Mouse (Mus musculus) lung, embryonic 15.5 days (tissue): ENCODE measurements at regions not wholly inside any gene's neighbourhood (a gene's known extent, or its start where the extent isn't known, plus 50 kb on each side); places are given as distances from the start of the nearest gene placed in this dataset.

Source experiments
- ATAC-seq: fragments of 200-750 bp; cut with Nextera tagmentation; 2 replicates; pipeline ENCODE4 v1.8.0; 2017; ENCODE audit warnings: moderate number of reproducible peaks, borderline replicate concordance; ENCODE audit not compliant: low FRiP score, low TSS enrichment; ENCODE audit errors: extremely low read depth
- H3K27ac ChIP-seq: fragments of 300-500 bp; sonication (generic); 2 replicates; pipeline ENCODE4 v1.5.1; 2015; ENCODE audit warnings: moderate library complexity, mild to moderate bottlenecking, inconsistent platforms
- H3K27me3 ChIP-seq: fragments of 300-500 bp; sonication (generic); 2 replicates; pipeline ENCODE4 v1.6.1; 2015; ENCODE audit warnings: inconsistent platforms
- H3K36me3 ChIP-seq: fragments of 300-500 bp; sonication (generic); 2 replicates; pipeline ENCODE4 v1.6.1; 2015; ENCODE audit warnings: inconsistent platforms
- H3K4me1 ChIP-seq: fragments of 300-500 bp; sonication (generic); 2 replicates; pipeline ENCODE4 v1.6.1; 2015; ENCODE audit warnings: inconsistent platforms
- H3K4me2 ChIP-seq: fragments of 300-500 bp; sonication (generic); 2 replicates; pipeline ENCODE4 v1.6.1; 2015; ENCODE audit warnings: inconsistent platforms, mild to moderate bottlenecking, moderate library complexity
- H3K4me3 ChIP-seq: fragments of 300-500 bp; sonication (generic); 2 replicates; pipeline ENCODE4 v1.5.1; 2015; ENCODE audit warnings: mild to moderate bottlenecking, inconsistent platforms
- H3K9ac ChIP-seq: fragments of 300-500 bp; sonication (generic); 2 replicates; pipeline ENCODE4 v1.6.1; 2015; ENCODE audit warnings: inconsistent platforms
- H3K9me3 ChIP-seq: fragments of 300-500 bp; sonication (generic); 2 replicates; pipeline ENCODE4 v1.6.1; 2016; ENCODE audit warnings: inconsistent platforms
- WGBS: fragments of 180-500 bp; shearing (Covaris S2); methylation state at CpG from one replicate; pipeline ENCODE4 v1.1.7; 2015; 5-methylcytosine and 5-hydroxymethylcytosine counted together

DNA sequence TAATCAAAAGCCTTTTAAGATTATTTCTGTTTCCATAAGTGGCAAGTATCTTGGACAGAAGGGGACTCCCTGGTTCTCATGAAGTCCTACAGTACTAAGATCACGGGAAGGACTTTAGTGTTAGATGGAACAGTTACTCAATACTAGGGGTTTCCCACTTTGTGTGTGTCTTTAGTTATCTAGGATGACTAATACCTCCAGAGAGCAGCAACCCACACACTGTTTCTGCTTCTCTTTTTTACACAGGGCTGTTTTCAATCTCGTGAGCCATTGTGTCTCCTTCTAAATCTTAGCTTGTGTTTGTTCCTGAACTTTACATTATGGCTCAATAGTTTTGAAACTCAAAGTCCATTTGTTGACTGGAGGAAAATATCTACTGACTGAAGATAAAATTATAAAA, 496.5 kb upstream of the Impg1 start:
- no peak overlapping the region for H3K4me2 ChIP-seq
- WGBS = 75% methylated on average over 2 of the region's 2 CpGs
- H3K9ac ChIP-seq = no peak overlapping the region
- H3K36me3 ChIP-seq = no peaks in the 10 kb centered on the region
- H3K4me3 ChIP-seq = no peak overlapping the region
- H3K27ac ChIP-seq = no peak overlapping the region
- no peaks in the 10 kb centered on the region for H3K4me1 ChIP-seq
- no peaks in the 10 kb centered on the region for H3K27me3 ChIP-seq
- no peaks in the 10 kb centered on the region for H3K9me3 ChIP-seq
- no peak for ATAC-seq

GRCm38 (mm10) chr9:80942991-80943390, 477.7 kb upstream of the Impg1 start:
- Histone ChIP-seq H3K4me2 (no peak overlapping the region), H3K27ac (no peak overlapping the region), H3K4me1 (no peaks in the 10 kb centered on the region), H3K4me3 (no peak overlapping the region), H3K36me3 (no peaks in the 10 kb centered on the region), H3K27me3 (no peaks in the 10 kb centered on the region), H3K9me3 (no peaks in the 10 kb centered on the region), H3K9ac (no peak overlapping the region)
- 67% methylated on average over 2 of the region's 2 CpGs for WGBS
- ATAC-seq = no peak

GRCm38 (mm10) chr9:80941424-80941823, 476.1 kb upstream of the Impg1 start:
- Histone ChIP-seq H3K27ac (no peak overlapping the region), H3K4me2 (no peak overlapping the region), H3K4me3 (no peak overlapping the region), H3K9me3 (no peaks in the 10 kb centered on the region), H3K9ac (no peak overlapping the region), H3K27me3 (no peaks in the 10 kb centered on the region), H3K4me1 (no peaks in the 10 kb centered on the region), H3K36me3 (no peaks in the 10 kb centered on the region)
- 78% methylated on average over 2 of the region's 2 CpGs for WGBS
- no peak for ATAC-seq

DNA sequence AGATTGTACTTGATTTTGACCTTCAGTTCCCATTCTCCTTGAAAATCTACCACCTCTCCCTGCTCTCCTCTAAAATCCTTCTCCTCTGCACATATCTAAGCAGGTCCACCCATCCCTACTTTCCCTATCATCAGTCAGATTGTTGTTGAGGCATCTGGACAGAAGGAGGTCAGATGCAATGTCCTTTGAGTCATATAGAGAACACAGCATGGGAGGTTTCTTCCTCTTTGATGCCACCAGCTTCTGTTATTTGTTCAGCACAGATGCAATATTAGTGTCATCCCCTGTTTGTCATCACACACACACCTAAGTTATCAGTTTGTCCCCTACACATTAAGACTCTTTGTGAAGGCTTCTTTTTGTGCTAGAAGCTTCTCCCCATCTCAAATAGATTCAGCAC, 473.0 kb upstream of the Impg1 start:
- H3K9ac ChIP-seq = no peak overlapping the region
- H3K9me3 ChIP-seq = no peaks in the 10 kb centered on the region
- no peaks in the 10 kb centered on the region for H3K4me1 ChIP-seq
- no peaks in the 10 kb centered on the region for H3K36me3 ChIP-seq
- no peaks in the 10 kb centered on the region for H3K27me3 ChIP-seq
- H3K4me3 ChIP-seq = no peak overlapping the region
- ATAC-seq = no peak
- H3K27ac ChIP-seq = no peak overlapping the region
- no peak overlapping the region for H3K4me2 ChIP-seq

DNA sequence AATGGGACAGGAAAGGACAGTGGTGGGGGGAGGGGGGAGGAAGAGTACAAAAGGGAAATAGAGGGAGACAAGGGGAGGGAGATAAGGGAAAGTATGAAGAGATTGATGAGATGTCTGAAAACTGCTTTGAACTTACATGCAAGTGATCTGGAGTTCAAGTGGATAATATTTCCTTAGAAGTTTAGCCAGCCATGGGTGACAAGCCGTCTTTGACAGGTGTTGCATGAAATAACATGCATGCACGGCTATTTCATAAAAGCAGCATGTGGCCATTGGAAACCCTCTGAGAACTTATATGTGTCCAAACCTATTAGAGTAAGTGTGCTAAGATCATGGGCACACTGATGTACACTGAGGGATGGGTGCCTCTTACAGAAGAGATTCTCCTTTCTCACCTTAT, 465.3 kb upstream of the Impg1 start:
- Histone ChIP-seq H3K36me3 (no peaks in the 10 kb centered on the region), H3K4me3 (no peak overlapping the region), H3K27ac (no peak overlapping the region), H3K9ac (no peak overlapping the region), H3K9me3 (no peaks in the 10 kb centered on the region), H3K27me3 (no peaks in the 10 kb centered on the region), H3K4me1 (0 out of 2 replicates have a peak, but pooled peaks cover 3% of the 10 kb centered on the region), H3K4me2 (no peak overlapping the region)
- ATAC-seq = peak; percentile 55; the same call in 1 of the 2 replicates
- WGBS = 14% methylated on average over 2 of the region's 2 CpGs

- no peak overlapping the region for H3K9ac ChIP-seq
- H3K27me3 ChIP-seq = no peaks in the 10 kb centered on the region
- WGBS = 77% methylated on average over 1 of the region's 1 CpGs
- H3K36me3 ChIP-seq = no peaks in the 10 kb centered on the region
- ATAC-seq = no peak
- no peak overlapping the region for H3K27ac ChIP-seq
- no peak overlapping the region for H3K4me2 ChIP-seq
- no peaks in the 10 kb centered on the region for H3K4me1 ChIP-seq
- H3K4me3 ChIP-seq = no peak overlapping the region
- no peaks in the 10 kb centered on the region for H3K9me3 ChIP-seq
Observed at GRCm38 (mm10) chr9:80920304-80920703, 455.0 kb upstream of the Impg1 start.

DNA sequence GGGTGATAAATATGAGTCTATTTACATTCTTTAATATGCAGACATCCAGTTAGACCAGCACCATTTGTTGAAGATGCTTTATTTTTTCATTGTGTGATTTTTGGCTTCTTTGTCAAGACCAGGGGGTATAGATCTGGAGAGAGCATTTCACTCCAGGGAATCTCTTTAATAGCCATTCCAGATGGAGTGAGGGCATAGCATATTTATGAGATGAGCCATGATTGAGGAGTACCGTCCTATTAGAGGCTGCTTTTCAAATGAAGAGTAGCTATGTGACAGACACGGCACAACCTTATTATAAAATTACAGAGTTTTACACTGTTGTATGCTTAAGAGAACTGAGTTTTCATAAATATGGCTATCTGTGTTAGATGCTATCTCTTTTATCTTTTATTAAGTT, 448.6 kb upstream of the Impg1 start:
- Histone ChIP-seq H3K27me3 (no peaks in the 10 kb centered on the region), H3K4me1 (no peaks in the 10 kb centered on the region), H3K36me3 (no peaks in the 10 kb centered on the region), H3K9me3 (no peaks in the 10 kb centered on the region), H3K27ac (no peak overlapping the region), H3K9ac (no peak overlapping the region), H3K4me3 (no peak overlapping the region), H3K4me2 (no peak overlapping the region)
- ATAC-seq = no peak
- WGBS = 79% methylated on average over 2 of the region's 2 CpGs

DNA sequence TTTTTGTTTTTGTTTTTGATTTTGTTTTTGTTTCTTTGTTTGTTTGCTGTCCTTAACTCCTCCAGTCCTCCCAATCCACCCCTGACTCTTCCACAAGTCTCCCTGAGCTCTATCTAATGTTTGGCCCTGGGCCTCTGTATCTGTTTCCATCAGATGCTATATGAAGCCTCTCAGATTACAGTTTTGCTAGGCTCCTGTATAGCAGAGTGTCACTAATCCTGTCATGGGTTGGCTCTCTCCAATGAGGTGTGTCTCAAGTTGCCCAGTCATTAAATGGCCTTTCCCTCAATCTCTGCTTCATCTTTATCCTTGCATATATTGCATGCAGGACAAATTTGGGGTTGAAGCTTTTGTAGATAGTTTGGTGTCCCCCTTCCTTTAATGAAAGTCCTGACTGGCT, 446.9 kb upstream of the Impg1 start:
- Histone ChIP-seq H3K27me3 (no peaks in the 10 kb centered on the region), H3K4me1 (no peaks in the 10 kb centered on the region), H3K4me3 (no peak overlapping the region), H3K36me3 (no peaks in the 10 kb centered on the region), H3K27ac (no peak overlapping the region), H3K9ac (no peak overlapping the region), H3K4me2 (no peak overlapping the region), H3K9me3 (no peaks in the 10 kb centered on the region)
- ATAC-seq = no peak

- no peaks in the 10 kb centered on the region for H3K36me3 ChIP-seq
- 64% methylated on average over 4 of the region's 4 CpGs for WGBS
- H3K4me2 ChIP-seq = no peak overlapping the region
- H3K27ac ChIP-seq = no peak overlapping the region
- no peak overlapping the region for H3K4me3 ChIP-seq
- no peaks in the 10 kb centered on the region for H3K4me1 ChIP-seq
- no peak for ATAC-seq
- no peaks in the 10 kb centered on the region for H3K9me3 ChIP-seq
- H3K27me3 ChIP-seq = no peaks in the 10 kb centered on the region
- H3K9ac ChIP-seq = no peak overlapping the region
Observed at GRCm38 (mm10) chr9:80866807-80867206, 401.5 kb upstream of the Impg1 start.

DNA sequence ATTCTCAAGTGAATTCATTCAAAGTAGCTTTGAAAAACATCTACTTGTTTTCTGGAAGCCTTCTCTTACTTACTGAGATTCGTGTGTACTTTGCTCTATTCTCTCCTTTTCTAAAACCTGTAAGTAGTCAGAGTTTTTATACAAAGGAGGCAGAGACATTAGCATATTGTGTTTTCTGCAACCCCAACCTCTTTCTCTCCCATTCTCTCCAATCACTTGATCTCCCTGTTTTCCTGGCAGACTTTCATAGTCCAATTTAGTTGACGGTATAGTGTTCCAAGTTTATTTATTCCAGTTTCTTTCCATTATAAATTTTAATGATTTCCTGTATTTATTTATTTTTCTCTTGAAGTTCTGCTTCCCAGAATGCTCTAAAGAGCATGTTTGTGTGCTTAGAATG, 393.7 kb upstream of the Impg1 start:
- H3K9ac ChIP-seq = no peak overlapping the region
- no peaks in the 10 kb centered on the region for H3K9me3 ChIP-seq
- H3K4me1 ChIP-seq = no peaks in the 10 kb centered on the region
- H3K27me3 ChIP-seq = no peaks in the 10 kb centered on the region
- H3K27ac ChIP-seq = no peak overlapping the region
- ATAC-seq = no peak
- no peak overlapping the region for H3K4me2 ChIP-seq
- no peak overlapping the region for H3K4me3 ChIP-seq
- 49% methylated on average over 2 of the region's 2 CpGs for WGBS
- H3K36me3 ChIP-seq = no peaks in the 10 kb centered on the region

DNA sequence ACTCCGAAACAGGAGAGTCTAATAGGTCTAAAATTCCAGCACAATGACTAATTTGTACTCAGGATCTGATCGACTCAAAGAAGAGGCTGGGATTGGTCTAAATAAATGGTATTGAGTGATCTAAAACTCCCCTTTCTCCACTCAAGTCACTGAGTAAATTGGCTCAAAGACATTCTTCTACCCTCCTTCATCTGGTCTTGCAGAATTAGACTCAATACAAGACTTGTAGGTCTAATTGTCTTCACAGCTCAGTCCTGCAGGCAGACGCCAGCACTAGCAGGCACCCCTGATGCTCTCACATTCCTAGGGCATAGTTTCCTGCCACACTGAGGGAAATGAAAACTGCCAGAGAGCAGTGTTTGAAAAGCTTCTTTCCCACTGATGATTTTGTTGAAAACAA, 382.9 kb upstream of the Impg1 start:
- no peaks in the 10 kb centered on the region for H3K9me3 ChIP-seq
- H3K36me3 ChIP-seq = no peaks in the 10 kb centered on the region
- no peaks in the 10 kb centered on the region for H3K27me3 ChIP-seq
- 58% methylated on average over 3 of the region's 3 CpGs for WGBS
- H3K27ac ChIP-seq = no peak overlapping the region
- no peak for ATAC-seq
- H3K4me3 ChIP-seq = no peak overlapping the region
- no peaks in the 10 kb centered on the region for H3K4me1 ChIP-seq
- no peak overlapping the region for H3K9ac ChIP-seq
- H3K4me2 ChIP-seq = no peak overlapping the region

GRCm38 (mm10) chr9:80832808-80833207, 367.5 kb upstream of the Impg1 start:
- H3K4me1 ChIP-seq = no peaks in the 10 kb centered on the region
- WGBS = 78% methylated on average over 2 of the region's 2 CpGs
- H3K27me3 ChIP-seq = no peaks in the 10 kb centered on the region
- H3K4me3 ChIP-seq = no peak overlapping the region
- ATAC-seq = no peak
- no peaks in the 10 kb centered on the region for H3K36me3 ChIP-seq
- no peak overlapping the region for H3K27ac ChIP-seq
- no peak overlapping the region for H3K4me2 ChIP-seq
- H3K9ac ChIP-seq = no peak overlapping the region
- H3K9me3 ChIP-seq = no peaks in the 10 kb centered on the region

DNA sequence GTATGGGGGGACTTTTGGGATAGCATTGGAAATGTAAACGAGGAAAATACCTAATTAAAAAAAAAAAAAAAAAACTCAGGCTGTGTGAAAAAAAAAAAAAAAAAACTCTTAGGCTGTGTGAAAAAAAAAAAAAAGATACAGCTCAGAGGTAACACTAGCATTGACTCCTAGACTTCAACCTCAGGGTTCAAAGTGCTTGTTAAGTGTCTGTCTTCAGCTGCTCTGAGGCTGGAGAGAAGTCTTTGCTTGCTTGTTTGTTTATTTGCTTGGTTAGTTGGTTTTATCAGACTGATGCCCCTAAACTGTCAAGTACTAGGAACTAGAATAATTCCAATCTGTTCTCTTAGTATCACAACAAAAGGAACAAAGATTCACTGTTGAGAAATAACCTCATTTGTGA, 360.1 kb upstream of the Impg1 start:
- Histone ChIP-seq H3K36me3 (no peaks in the 10 kb centered on the region), H3K9me3 (no peaks in the 10 kb centered on the region), H3K4me3 (no peak overlapping the region), H3K27me3 (no peaks in the 10 kb centered on the region), H3K9ac (no peak overlapping the region), H3K27ac (no peak overlapping the region), H3K4me1 (no peaks in the 10 kb centered on the region), H3K4me2 (no peak overlapping the region)
- ATAC-seq = no peak
- 67% methylated on average over 1 of the region's 1 CpGs for WGBS
